Mouse (Mus musculus) myocyte (in vitro differentiated cells): ENCODE data around the gene Eif5b. TPM values are rescaled to one million over a fixed set of nuclear protein-coding genes. Genes with fewer than 3 reads are reported as not detected.

Source experiments
- H3K27me3 ChIP-seq: one replicate; pipeline ENCODE4 v1.6.1; 2011; ENCODE audit not compliant: control insufficient read depth, insufficient read depth, insufficient read length
- H3K36me3 ChIP-seq: one replicate; pipeline ENCODE4 v1.6.1; 2011; ENCODE audit not compliant: control insufficient read depth, insufficient read depth
- H3K4me2 ChIP-seq: one replicate; pipeline ENCODE4 v1.6.1; 2011; ENCODE audit warnings: low read depth, control low read depth
- H3K4me3 ChIP-seq: one replicate; pipeline ENCODE4 v1.5.1; 2011; ENCODE audit warnings: mild to moderate bottlenecking, control low read depth, moderate library complexity
- H3K79me2 ChIP-seq: one replicate; pipeline ENCODE4 v1.6.1; 2011; ENCODE audit not compliant: control insufficient read depth, insufficient read depth
- H3ac ChIP-seq: one replicate; pipeline ENCODE4 v1.6.1; 2011; ENCODE audit not compliant: control insufficient read depth, insufficient read length
- CEBPB ChIP-seq: IDR thresholded peaks from 2 replicates; pipeline ENCODE4 v1.6.1; 2011; ENCODE audit warnings: mild to moderate bottlenecking, moderate library complexity; ENCODE audit not compliant: poor library complexity, insufficient read depth, severe bottlenecking
- E2F4 ChIP-seq: IDR thresholded peaks from one replicate; pipeline ENCODE4 v1.6.1; 2011; ENCODE audit warnings: mild to moderate bottlenecking, control low read depth, moderate library complexity; ENCODE audit not compliant: insufficient read depth
- MAX ChIP-seq: IDR thresholded peaks from one replicate; pipeline ENCODE4 v1.6.1; 2011; ENCODE audit warnings: low read depth, mild to moderate bottlenecking, control low read depth
- MYOD1 ChIP-seq, 3 experiments: IDR thresholded peaks; one replicate each; pipeline ENCODE4 v1.6.1; 2011; ENCODE audit warnings: control low read depth in 2 of 3, low read depth in 2 of 3, mild to moderate bottlenecking in 2 of 3, moderate library complexity in 1 of 3; ENCODE audit not compliant: insufficient read length in 2 of 3, control insufficient read depth in 1 of 3
- MYOG ChIP-seq, 3 experiments: IDR thresholded peaks; one replicate each; pipeline ENCODE4 v1.6.1; 2011; ENCODE audit warnings: control low read depth in 2 of 3, low read depth in 2 of 3, mild to moderate bottlenecking in 2 of 3; ENCODE audit not compliant: insufficient read length in 2 of 3, control insufficient read depth in 1 of 3, insufficient read depth in 1 of 3
- POLR2A ChIP-seq: IDR thresholded peaks from one replicate; pipeline ENCODE4 v1.6.1; 2011; ENCODE audit warnings: low read depth, mild to moderate bottlenecking, control low read depth, moderate library complexity; ENCODE audit not compliant: insufficient read length
- POLR2AphosphoS2 ChIP-seq: IDR thresholded peaks from one replicate; pipeline ENCODE4 v1.6.1; 2011; ENCODE audit warnings: low read depth, control low read depth; ENCODE audit not compliant: insufficient read length
- REST ChIP-seq: IDR thresholded peaks from one replicate; pipeline ENCODE4 v1.6.1; 2011; ENCODE audit warnings: mild to moderate bottlenecking, control low read depth, moderate library complexity; ENCODE audit not compliant: insufficient read depth, insufficient read length
- SRF ChIP-seq: IDR thresholded peaks from one replicate; pipeline ENCODE4 v1.6.1; 2011; ENCODE audit warnings: low read depth; ENCODE audit not compliant: control insufficient read depth, insufficient read length
- TCF12 ChIP-seq: IDR thresholded peaks from one replicate; pipeline ENCODE4 v1.6.1; 2011; ENCODE audit warnings: mild to moderate bottlenecking, control low read depth; ENCODE audit not compliant: poor library complexity, insufficient read depth, severe bottlenecking
- TCF3 ChIP-seq: IDR thresholded peaks from one replicate; pipeline ENCODE4 v1.6.1; 2011; ENCODE audit warnings: low read depth, control low read depth; ENCODE audit not compliant: insufficient read length
- USF1 ChIP-seq: IDR thresholded peaks from one replicate; pipeline ENCODE4 v1.6.1; 2011; ENCODE audit warnings: low read depth, mild to moderate bottlenecking, control low read depth, moderate library complexity
- polyA plus RNA-seq: library from polyadenylated mRNA; unstranded; fragments of >200 nt; fragmentation: generic; extraction: Trizol; gene quantifications from one replicate; pipeline ENCODE4 v1.2.1, GENCODE M21; 2012; ENCODE audit warnings: missing spikeins

Eif5b gene
- polyA plus RNA-seq, 1 experiment: 16.2 TPM

- H3K4me2 ChIP-seq: no peak overlapping the region
- TF ChIP-seq USF1 (no peak), TCF12 (no peak), REST (no peak), MYOG (IDR thresholded peaks at IDR 0.05; ENCODE audit: control insufficient read depth in 1 of 3, insufficient read depth in 1 of 3, insufficient read length in 2 of 3, low read depth in 2 of 3) (no peak), MYOD1 (IDR thresholded peaks at IDR 0.05; ENCODE audit: control insufficient read depth in 1 of 3, insufficient read length in 2 of 3, low read depth in 2 of 3) (no peak), TCF3 (no peak), MAX (no peak), SRF (no peak)
- no peak overlapping the region for H3ac ChIP-seq
- peaks cover 56% of the 10 kb centered on the region for H3K36me3 ChIP-seq
- H3K4me3 ChIP-seq: no peak overlapping the region
- H3K79me2 ChIP-seq: no peaks in the 10 kb centered on the region
- H3K27me3 ChIP-seq: no peaks in the 10 kb centered on the region
Measured at GRCm38 (mm10) chr1:38035521-38035920, 37.7 kb downstream of the Eif5b start.

- Histone ChIP-seq H3K27me3 (no peaks in the 10 kb centered on the region), H3K4me3 (no peak overlapping the region)
- TF ChIP-seq MAX: no peak
- TF ChIP-seq TCF3: no peak
- no peak for TF ChIP-seq E2F4
- TF ChIP-seq POLR2A: no peak
- TF ChIP-seq POLR2AphosphoS2: no peak
- no peak for TF ChIP-seq REST
- TF ChIP-seq MYOG (IDR thresholded peaks at IDR 0.05; ENCODE audit: control insufficient read depth in 1 of 3, insufficient read depth in 1 of 3, insufficient read length in 2 of 3, low read depth in 2 of 3): no peak
- no peak for TF ChIP-seq USF1
- TF ChIP-seq CEBPB: no peak
- TF ChIP-seq SRF: no peak
Measured at GRCm38 (mm10) chr1:38037375-38037774, 39.6 kb downstream of the Eif5b start.

GRCm38 (mm10) chr1:38038898-38039297, 41.1 kb downstream of the Eif5b start:
- Histone ChIP-seq H3K79me2 (no peaks in the 10 kb centered on the region), H3K4me2 (no peak overlapping the region)
- TF ChIP-seq USF1 (no peak), CEBPB (no peak), MYOG (IDR thresholded peaks at IDR 0.05; ENCODE audit: control insufficient read depth in 1 of 3, insufficient read depth in 1 of 3, insufficient read length in 2 of 3, low read depth in 2 of 3) (no peak), POLR2A (no peak), TCF3 (no peak), E2F4 (no peak), MAX (no peak), REST (no peak), SRF (no peak), TCF12 (no peak), POLR2AphosphoS2 (no peak), MYOD1 (IDR thresholded peaks at IDR 0.05; ENCODE audit: control insufficient read depth in 1 of 3, insufficient read length in 2 of 3, low read depth in 2 of 3) (no peak)

More at GRCm38 (mm10) chr1:38037375-38037774, 39.6 kb downstream of the Eif5b start:
- Histone ChIP-seq H3ac (no peak overlapping the region), H3K4me2 (no peak overlapping the region), H3K36me3 (peaks cover 56% of the 10 kb centered on the region), H3K79me2 (no peaks in the 10 kb centered on the region)

GRCm38 (mm10) chr1:38048121-38048520, 50.3 kb downstream of the Eif5b start:
- Histone ChIP-seq H3ac (no peak overlapping the region), H3K4me3 (no peak overlapping the region), H3K79me2 (no peaks in the 10 kb centered on the region), H3K36me3 (peaks cover 68% of the 10 kb centered on the region), H3K27me3 (no peaks in the 10 kb centered on the region), H3K4me2 (no peak overlapping the region)
- TF ChIP-seq USF1: no peak
- no peak for TF ChIP-seq SRF
- TF ChIP-seq REST: no peak
- TF ChIP-seq CEBPB: no peak
- TF ChIP-seq E2F4: no peak
- TF ChIP-seq POLR2A: no peak
- no peak for TF ChIP-seq POLR2AphosphoS2

More at GRCm38 (mm10) chr1:38038898-38039297, 41.1 kb downstream of the Eif5b start:
- Histone ChIP-seq H3K27me3 (no peaks in the 10 kb centered on the region), H3K4me3 (no peak overlapping the region), H3ac (no peak overlapping the region), H3K36me3 (peaks cover 49% of the 10 kb centered on the region)

GRCm38 (mm10) chr1:38049562-38049961, 51.8 kb downstream of the Eif5b start:
- TF ChIP-seq TCF3: no peak
- no peak for TF ChIP-seq CEBPB
- TF ChIP-seq E2F4: no peak
- no peak for TF ChIP-seq REST
- TF ChIP-seq USF1: no peak
- no peak for TF ChIP-seq POLR2A
- TF ChIP-seq TCF12: no peak
- TF ChIP-seq MAX: no peak
- no peak for TF ChIP-seq MYOD1 (IDR thresholded peaks at IDR 0.05; ENCODE audit: control insufficient read depth in 1 of 3, insufficient read length in 2 of 3, low read depth in 2 of 3)
- no peak for TF ChIP-seq MYOG (IDR thresholded peaks at IDR 0.05; ENCODE audit: control insufficient read depth in 1 of 3, insufficient read depth in 1 of 3, insufficient read length in 2 of 3, low read depth in 2 of 3)
- no peak for TF ChIP-seq SRF
- TF ChIP-seq POLR2AphosphoS2: no peak
- Histone ChIP-seq H3ac (no peak overlapping the region), H3K4me3 (no peak overlapping the region), H3K27me3 (no peaks in the 10 kb centered on the region), H3K4me2 (no peak overlapping the region), H3K36me3 (peaks cover 70% of the 10 kb centered on the region), H3K79me2 (no peaks in the 10 kb centered on the region)
